Mouse (Mus musculus) left cerebral cortex, postnatal 25 days (tissue): ENCODE results near the gene Arhgef3. TPM values are rescaled to one million over a fixed set of nuclear protein-coding genes. Genes with fewer than 3 reads are reported as not detected.

ENCODE experiments used
- DNase-seq, 2 experiments: peaks; one replicate each; pipeline ENCODE4 v3.0.0; 2022; ENCODE audit warnings: low spot score in 2 of 2, mixed read lengths in 1 of 2
- intact Hi-C: fragments of 180-260 bp; cut with DNase I; formaldehyde crosslinking; loops from one replicate; pipeline ENCODE4 v1.15.1; 2025
- total RNA-seq, 2 experiments: library from RNA; stranded (reverse); gene quantifications; 2 replicates each; pipeline ENCODE4 v1.2.3; 2021

Arhgef3 gene
- total RNA-seq, 2 experiments from 2014 or later = 61.9 to 62.2 TPM

DNA sequence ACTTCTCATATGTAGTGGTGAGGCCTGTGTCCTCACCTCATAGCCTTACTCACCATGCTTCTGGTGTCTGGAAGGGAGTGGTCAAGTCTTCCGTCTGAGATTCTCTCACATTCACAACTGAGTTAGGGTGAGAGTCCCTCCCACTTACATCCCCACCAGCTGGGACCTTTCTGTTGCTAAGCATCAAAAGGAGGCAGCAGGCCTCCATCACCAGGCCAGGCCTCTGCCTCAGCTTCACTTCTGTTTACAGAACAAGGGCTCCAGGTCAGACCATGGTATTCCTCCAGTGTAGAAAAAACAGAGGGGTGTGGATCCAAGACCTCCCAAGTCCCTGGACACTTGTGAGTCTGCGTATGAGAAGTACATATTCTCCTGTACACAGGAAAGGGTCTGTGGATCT is 99.5 kb downstream of the Arhgef3 start:
- DNase-seq = no peak
- intact Hi-C loops = no loop called here

DNA sequence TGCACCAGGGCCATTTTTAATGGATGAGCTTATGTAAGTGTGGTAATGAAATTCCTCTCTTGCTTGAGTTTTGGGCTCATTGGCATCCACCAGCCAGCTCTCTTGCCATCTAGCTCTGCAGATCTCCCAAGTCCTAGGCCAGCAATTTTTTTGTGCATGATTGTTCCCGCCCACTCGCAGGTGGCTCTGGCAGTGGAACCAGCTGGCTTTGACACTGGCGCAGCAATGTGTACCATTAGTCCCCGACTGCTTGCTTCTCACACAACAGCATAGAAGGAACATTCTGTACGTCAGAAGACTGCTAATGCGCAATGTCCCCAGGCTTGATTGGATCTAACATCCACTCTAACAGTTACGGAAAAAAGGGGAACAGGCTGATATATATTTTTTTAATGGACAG is 105.0 kb downstream of the Arhgef3 start:
- peak; percentile 62 to 89 for DNase-seq
- intact Hi-C loops = no loop called here

DNA sequence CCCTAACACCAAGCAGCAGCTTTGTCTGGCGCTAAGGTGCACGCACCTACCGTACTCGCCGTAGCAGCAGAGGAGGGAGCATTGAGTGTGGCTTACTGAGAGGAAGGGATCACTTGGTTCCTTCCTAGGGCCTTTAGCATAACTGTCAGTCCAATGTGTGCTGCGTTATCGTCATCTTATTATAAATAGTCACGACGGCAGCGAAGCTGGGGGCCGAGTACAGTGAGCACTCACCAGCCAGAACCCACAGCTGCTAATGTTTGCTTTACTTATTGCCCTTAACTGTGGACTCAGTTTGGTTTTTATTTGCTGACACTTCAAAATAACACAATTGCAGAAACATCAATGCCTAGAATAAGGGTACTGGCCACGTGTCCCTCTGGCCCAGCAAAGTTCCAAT is 105.6 kb downstream of the Arhgef3 start:
- no peak for DNase-seq
- intact Hi-C loops = no loop called here

DNA sequence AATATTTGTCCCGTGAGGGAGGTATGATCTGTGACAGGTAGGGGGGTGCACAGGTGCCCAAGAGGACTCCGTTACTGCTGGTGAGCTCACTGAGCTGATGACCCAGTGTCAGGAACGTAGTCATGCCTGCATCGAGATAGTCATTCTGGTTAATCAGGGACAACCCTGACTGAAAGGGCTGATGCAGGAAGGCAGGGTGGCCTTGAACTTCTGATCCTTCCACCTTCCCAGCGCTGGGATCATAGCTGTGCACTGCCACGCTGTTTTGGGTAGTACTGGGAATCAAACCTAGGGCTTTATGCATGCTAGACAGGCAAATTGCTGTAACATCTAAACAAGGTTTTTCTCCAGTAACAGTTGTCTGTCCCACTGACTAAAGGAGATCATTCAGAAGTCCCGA is 109.9 kb downstream of the Arhgef3 start:
- DNase-seq = no peak
- intact Hi-C loops = no loop called here

DNA sequence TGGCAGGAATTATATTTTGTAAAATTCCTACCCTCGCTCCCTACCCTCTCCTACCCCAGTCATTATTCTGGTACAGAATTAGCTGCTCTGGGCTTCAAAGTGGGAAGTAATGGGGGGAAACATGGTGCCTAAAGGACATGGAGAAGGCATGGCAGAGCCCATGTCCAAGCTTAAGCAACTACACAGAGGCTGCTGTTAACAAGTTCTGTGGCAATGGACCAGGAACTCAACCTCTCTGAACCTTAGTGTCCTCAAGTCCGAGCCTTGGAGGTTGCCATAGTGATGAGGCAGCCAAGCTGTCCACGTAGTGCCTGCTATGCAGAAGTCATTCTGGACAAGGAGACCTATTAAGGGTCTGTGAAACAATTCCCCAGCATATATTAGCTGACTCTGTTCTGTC is 111.6 kb downstream of the Arhgef3 start:
- DNase-seq = no peak
- intact Hi-C loops = no loop called here

DNA sequence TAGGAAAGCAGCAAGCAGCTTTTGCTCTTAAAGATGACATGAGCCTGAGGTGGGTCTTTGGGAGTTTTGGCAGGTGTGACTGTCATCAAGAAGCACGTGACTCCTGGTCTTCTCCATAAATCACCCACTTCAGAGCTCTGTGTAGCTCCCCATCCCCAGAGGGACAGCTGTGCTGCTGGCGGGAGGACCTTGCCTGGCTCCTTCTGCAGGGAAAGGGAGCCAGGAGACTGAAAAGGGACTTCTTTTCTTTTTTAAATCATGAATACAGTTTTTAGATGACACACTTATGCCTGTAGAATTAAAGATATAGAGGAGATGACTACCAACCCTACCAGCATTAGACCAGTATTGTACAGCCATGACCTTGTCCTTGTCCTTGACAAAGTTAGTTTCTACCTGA is 113.6 kb downstream of the Arhgef3 start:
- intact Hi-C loops = loop anchor here (1.0 kb wide), 1 partner anchor 41 kb away; no protein-coding TSS in a partner anchor
- DNase-seq = peak in 1 of 2 experiments; percentile 68

DNA sequence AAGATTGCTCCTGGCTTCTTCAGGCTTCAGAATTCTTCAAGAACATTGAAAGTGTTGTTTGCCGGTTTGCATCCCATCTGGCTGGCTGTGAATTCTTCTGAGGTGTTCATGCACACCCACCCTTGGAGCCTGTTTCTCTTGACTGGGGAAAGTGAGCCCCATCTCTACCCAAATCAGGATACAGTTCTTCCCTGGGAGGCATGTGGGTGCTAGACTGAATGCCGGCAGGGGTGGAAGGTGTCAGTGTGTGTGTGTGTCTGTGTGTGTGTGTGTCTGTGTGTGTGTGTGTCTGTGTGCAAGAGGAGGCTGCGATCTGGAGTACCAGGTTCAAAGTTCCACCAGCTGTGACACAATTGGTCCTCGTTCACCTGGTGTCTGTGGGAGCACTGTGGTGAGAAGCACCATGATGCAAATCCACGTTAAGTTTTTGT is 114.3 kb downstream of the Arhgef3 start:
- intact Hi-C loops = loop anchor here (1.0 kb wide), 1 partner anchor 40 kb away; no protein-coding TSS in a partner anchor
- peak; percentile 57 to 95 for DNase-seq

DNA sequence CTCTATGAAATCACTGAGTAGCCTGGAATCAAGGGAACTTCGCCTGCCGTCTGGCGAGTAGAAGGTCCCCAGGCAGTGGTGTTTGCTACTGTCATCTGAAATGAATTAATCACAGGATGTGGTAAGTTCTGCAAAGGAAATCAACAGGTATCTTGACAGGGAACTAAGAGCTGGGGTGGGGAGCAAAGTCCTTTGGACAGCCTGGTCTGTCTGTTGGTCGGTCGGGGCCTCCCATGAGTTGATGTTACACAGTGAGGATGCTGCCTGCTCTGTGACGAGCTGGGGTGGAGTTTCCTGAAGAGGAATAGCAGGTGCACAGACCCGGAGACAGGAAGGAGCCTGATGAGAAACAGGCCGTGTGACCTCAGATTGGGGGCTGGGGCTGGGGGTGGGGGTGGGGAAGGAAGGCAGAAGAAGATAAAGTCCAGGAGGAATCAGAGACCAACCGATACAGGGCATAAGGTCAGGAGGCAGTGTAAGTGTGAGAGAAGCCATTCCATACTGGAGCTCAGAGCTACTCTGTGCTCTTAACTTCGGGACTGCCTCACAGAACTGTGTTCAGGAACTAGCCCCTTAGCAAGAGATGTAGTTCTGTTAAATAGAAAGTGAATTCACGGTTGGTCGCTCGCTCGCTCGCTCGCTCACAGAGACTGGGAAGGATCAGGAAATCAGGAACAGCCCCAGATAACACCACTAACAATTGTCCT is 114.9 kb downstream of the Arhgef3 start:
- DNase-seq = no peak
- intact Hi-C loops = no loop called here

DNA sequence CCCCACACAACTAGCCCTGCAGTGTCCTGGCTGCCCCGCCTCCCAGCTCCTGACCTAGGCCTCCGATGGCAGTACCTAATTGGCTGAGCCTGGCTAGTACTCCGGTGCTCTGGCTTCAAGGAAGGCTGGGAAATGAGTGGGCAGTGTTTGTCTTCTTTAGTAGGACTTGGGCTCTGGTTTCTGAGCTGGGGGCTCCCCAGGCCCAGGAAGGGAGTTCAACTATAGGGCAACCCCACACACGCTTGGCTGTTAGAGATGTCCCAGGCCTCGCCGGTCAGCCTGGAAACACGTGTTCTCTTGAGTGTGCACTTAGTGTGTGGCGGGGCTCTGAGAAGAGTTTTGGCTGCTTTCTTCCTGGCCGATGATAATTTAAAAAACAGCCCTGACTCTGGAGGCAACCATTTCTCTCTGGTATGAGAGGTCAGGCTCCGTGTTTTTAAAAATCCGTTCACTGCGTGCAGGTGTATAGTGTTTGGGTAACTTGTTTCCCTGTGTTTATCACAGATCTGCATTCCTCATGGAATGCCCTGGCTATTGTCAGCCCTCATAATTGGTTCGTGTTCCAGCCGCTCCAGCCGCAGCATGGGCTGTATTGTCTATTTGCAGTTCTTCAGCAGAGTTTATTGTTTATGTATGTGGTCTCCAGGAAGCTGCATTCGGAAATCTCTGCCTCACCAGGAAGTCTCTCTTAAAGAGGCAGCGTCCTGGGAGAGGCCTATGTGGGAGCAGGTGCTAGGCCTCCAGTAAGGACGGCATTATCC is 115.7 kb downstream of the Arhgef3 start:
- DNase-seq = no peak
- intact Hi-C loops = no loop called here

DNA sequence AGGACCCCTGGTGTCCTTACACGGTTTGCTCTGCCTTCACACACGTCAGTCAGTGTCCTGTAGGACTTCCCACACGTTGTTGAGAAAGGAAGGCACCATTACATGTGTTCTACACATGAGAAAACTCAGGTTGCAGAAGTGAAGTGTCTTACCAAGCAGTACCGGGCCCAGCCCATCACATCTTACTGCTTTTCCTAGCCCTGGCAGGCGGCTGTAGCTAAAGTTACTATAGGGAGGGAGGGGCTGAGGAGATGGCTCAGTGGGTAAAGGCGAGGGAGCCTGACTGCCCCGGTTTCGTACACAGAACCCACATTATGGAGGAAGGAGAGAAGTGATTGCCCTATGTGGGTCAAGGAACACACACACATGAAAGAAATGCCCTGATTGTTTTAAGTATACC is 116.8 kb downstream of the Arhgef3 start:
- intact Hi-C loops = no loop called here
- no peak for DNase-seq

DNA sequence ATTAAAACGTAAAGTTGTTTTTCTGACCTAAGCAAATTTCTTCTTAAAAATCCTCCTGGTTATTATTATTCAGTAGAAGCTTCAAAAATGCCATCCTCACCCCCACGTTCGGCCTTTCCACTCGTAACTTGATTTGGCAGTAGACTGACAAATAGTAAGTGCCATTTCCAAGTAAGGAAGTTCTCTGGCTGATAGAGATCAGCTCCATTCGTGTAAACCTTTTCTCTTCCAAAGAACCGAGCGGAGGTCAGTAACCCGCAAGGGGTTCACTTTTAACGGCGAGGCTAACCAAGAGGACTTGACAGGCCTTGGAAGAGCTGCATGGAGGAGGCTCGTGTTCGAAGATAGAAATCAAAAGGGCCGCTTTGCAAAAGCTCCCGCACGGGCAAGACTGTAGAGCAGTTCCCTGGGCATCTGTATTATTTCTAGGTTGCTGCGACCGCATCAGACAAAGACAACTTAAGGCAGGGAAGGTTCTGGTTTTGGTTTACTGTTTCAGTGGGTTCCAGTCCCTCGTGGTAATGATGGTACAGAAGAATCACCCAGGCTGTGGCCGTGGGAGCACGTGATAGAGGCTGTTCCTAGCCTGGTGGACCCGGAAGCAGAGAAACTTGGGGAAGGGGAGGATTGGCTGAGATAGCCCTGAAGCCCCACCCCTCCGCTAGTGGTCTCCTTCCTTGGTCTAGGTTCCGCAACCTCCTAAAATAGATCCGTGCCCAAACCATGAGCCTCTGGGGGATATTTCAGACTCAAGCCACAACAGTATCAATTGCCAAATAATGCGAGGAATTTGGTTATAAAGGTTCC is 117.5 kb downstream of the Arhgef3 start:
- DNase-seq = no peak
- intact Hi-C loops = no loop called here

DNA sequence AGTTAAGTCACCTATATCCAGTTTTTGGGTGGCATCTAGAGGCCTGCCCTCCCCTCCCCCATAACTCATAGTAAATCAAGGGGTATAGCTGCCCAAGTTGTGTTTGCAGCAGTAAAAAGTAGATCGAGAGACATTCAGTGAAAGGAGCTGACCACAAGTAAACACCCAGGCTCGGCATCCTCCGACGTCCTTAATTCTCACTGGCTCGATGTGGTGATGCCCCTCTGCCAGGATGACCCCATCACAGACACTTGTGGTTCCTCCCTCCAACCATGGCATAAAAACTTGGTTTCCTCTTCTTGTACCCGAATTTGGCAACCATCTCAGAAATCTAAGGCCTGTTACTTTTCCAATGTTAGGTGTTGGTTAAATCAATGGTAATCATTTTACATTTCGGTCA is 118.4 kb downstream of the Arhgef3 start:
- DNase-seq = no peak
- intact Hi-C loops = no loop called here

DNA sequence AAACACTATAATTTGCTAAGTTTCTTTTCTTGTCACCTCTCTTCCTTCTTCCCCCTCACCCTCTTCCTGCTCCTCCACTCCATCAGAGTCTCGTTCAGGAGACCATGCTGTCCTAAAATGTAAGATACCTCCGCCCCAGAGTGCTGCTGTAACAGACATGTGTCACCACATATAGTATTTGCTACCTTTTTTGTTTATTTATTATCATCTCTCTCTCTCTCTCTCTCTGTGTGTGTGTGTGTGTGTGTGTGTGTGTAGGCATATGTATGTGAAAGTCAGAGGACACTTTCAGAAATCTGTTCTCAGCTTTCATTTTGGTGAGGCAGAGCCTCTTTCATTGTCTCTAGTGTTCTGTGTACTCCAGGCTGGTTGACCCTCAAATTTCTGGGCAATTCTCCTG is 119.0 kb downstream of the Arhgef3 start:
- intact Hi-C loops = no loop called here
- no peak for DNase-seq

DNA sequence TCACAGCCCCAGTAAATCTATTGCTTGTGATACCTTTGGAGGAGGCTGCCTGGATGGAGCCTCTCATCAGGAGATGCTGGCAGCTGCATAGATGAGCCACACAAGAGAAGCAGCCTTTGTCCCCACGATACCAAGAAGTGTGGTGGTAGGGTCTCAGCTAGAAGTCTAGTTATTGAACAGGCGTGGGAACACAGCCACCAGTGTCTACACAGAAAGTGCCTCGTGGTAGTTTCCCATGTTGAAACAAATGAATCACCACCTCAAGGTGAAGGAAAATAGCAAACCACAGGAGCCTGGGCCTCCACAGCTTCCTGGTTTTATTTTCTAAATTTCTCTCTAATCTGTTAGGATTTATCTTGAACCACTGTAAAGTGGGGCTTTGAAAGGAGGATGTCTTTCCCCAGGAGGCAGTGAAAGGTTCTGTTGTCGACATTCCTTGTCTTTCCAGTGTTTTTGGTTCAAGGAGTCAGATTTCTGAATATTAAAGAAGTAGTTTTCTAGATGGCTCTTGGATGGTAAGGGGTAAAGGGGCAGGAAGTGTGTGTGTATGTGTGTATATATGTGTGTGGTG is 119.7 kb downstream of the Arhgef3 start:
- DNase-seq = peak in 1 of 2 experiments; percentile 14
- intact Hi-C loops = no loop called here

DNA sequence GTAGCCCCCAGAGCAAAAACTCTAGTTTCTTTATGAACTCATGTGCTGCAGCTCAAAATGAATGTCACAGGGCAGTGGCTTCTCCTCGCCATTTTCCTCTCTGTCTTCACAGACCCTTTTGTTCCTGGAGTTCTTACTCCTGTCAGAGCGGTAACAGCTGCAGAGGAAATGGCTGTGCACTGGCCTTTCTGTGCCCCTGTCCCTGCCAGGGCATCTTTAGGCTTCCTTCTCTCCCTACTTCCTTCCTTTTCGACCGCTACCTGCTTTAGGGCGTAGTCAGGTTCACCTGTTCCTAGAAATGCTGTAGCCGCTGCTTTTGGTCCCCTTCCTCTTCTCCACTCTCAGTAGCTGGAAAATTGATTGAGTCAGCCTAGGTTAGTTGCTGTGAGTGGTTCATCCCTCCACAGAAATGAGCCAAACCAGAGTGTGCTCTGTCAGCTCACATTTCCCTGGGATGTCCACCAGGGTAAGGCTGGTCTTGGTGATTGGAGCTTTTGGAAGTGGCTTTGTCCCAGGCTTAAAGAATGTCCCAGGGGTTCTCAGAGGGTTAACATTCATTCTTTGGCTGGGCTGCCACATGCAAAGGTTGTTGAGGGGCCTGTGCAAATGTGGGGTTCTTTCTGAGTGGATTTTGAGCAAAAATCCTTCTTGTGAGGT is 121.3 kb downstream of the Arhgef3 start:
- intact Hi-C loops = no loop called here
- DNase-seq = no peak

DNA sequence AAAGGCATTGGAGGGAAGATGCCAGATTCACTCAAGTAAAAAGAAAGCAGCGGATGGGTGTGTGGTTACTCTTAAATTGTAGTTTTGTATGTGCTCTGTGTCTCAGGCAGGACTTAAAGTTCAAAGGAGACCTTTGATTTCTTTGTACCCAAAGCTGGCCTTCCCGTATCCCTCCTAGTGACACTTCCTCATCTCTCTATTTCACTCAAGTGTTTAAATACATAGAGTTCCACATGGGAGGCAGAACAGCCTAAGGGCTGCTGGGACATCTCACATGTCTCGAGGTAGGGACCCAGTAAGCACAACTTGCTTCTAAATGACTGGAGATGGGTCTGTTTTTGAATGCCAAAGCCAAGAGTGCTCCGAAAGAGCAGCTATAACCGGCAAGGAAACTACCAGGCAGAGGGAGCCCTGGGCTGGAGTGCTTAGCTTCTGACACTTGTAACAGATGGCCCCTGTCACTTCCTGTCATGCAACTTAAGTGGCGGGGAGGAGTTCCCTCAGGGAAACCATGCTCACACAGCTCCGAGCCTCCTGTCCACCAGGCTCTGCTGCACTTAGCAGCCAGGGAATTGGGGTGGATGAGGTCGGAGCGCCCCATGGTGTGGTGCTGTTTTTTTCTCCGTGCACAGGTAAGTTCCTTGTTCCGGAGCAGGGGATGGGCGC is 123.0 kb downstream of the Arhgef3 start:
- intact Hi-C loops = no loop called here
- no peak for DNase-seq

DNA sequence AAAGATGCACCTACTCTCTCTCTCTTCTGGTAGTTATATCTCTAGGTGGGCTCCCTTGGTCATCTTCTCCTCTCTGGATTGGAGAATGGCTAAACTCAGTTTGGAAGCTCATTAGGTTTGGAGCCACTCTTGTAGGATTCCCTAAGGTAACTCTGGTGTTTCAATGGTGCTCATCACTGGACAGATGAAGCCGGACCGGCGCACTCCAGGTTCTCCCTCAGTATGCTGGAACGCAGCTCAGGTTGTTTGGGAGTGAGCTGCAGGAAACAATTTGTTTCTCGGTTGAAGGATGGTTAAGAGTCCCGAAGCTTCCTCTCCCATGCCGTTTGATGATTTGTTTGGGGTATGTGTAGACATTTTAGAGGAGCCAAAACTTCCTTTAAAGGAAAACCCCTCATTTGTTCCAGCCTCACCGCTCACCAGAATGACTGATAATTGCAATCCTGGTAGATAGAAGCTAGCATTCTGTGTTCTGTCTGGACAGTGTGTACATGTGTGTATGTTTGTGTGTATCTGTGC is 124.0 kb downstream of the Arhgef3 start:
- no peak for DNase-seq
- intact Hi-C loops = no loop called here

DNA sequence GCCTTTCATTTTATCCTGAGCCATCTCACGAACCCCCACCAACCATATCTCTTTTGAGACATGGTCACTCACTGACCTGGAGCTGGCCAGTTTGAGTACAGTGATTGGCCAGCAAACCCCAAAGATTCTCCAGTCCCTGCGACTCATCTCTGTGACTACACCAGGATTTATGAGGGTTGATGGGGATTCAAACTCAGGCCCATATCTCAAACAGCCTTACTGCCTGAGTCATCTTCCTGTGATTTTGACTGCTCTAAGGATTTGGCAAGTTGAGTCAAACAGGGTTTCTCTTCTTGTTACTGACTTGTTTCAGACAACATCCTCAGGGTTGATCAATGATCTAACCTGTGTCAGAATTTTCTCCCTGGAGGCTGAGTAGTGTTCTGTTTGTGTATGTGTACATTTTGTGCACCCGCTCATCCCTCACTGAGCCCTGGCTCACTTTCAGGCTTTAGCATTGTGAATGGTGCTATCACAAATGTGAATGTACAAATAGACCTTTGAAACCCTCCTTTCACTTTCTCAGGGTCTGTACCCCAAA is 124.9 kb downstream of the Arhgef3 start:
- DNase-seq = no peak
- intact Hi-C loops = no loop called here

DNA sequence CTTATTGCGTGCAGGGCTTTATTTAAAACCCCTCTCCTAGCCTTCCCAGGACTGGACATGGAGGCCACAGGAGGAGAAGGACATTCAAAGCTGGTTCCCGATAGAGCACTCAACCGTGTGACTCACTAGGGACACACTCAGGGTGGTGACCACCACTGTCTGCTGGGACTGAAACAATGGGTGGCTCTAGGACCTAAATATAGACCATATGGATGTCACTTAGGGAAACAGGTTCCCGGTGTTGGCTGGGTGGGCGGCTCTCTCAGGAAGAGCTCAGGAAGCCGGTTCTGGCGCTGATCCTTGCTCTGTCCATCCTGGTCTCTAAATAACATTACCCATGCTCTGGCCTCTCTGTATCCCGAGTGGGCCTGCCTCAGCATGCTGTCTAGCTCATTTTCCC is 127.6 kb downstream of the Arhgef3 start:
- intact Hi-C loops = no loop called here
- DNase-seq = no peak
